Mouse (Mus musculus): ENCODE measurements around the gene Sntg2. TPM values are rescaled to one million over a fixed set of nuclear protein-coding genes. Genes with fewer than 3 reads are reported as not detected.
A peak's percentile ranks its signal among the peaks of the same experiment; 100 is the strongest.

Sntg2 gene
- polyA plus RNA-seq, 1 experiment from 2014 or later: 2.2 TPM

DNA sequence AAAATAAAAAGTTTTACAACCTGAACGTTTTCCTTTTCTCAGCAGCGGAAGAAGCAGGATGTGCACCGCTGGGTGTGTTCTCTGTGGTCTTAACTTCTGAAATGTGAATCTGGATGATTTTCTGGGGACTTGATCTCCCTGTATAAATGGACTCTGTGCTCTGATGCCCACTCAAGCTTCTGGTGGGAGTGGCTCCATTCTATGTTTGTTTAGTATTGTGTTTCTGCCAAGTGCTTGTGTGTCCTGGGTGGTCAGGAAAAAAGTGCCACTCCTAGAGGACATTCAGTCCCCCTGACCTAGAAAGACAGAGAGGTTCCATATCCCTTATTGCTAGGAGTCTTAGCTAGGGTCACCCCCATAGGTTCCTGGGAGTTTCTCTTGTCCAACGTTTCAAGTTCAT lies 240.7 kb downstream of the Sntg2 start, which contains the start of gene Tpo:
Gene Tpo, minus strand, starts transcription at position 101 of the 400 bp plus-strand sequence.
- no peaks in the 10 kb centered on the region for H3K9me3 ChIP-seq (ENCODE audit: control insufficient read depth, low read length)
- H3K36me3 ChIP-seq (ENCODE audit: control insufficient read depth, insufficient read depth, low read length): no peaks in the 10 kb centered on the region
- WGBS: 84% methylated on average over 4 of the region's 4 CpGs
- no peak within 1 kb of the TSS for H3K9ac ChIP-seq (ENCODE audit: low read length)
- H3K4me1 ChIP-seq (ENCODE audit: control insufficient read depth, insufficient read depth, low read length): no peaks in the 10 kb centered on the region
- H3K27ac ChIP-seq (replicated peaks; ENCODE audit: low read depth, low read length): no peak within 1 kb of the TSS
- no peaks in the 10 kb centered on the region for H3K27me3 ChIP-seq (ENCODE audit: control insufficient read depth, insufficient read depth, low read length)
- ATAC-seq (ENCODE audit: insufficient number of reproducible peaks, low FRiP score, low TSS enrichment, low read depth) (no peak), DNase-seq (ENCODE audit: low spot score) (no peak)
- no peak within 1 kb of the TSS for H3K4me2 ChIP-seq (ENCODE audit: low read depth, severe bottlenecking)
- no peak within 1 kb of the TSS for H3K4me3 ChIP-seq (ENCODE audit: low read depth, low read length)

DNA sequence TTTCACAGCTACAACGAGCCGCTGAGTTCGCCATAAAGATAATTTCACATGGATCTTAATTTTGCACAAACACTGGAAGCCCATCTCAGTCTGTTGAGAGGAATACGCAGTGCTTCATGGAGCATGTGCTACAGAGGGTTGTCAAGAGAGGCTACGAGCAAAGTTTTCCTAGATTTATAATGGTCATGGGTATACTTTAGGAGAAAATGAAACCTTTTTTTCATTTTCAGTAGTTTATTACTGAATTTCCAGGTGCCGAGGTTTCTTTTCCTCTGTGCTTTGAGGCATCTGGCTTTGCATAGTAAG lies 243.8 kb downstream of the Sntg2 start:
- Histone ChIP-seq H3K27ac (replicated peaks; ENCODE audit: low read depth, low read length) (no peak overlapping the region), H3K27me3 (ENCODE audit: control insufficient read depth, insufficient read depth, low read length) (no peaks in the 10 kb centered on the region), H3K36me3 (ENCODE audit: control insufficient read depth, insufficient read depth, low read length) (no peaks in the 10 kb centered on the region), H3K4me2 (ENCODE audit: low read depth, severe bottlenecking) (no peak overlapping the region), H3K4me1 (ENCODE audit: control insufficient read depth, insufficient read depth, low read length) (no peaks in the 10 kb centered on the region), H3K9ac (ENCODE audit: low read length) (no peak overlapping the region), H3K4me3 (ENCODE audit: low read depth, low read length) (no peak overlapping the region), H3K9me3 (ENCODE audit: control insufficient read depth, low read length) (no peaks in the 10 kb centered on the region)
- WGBS: 80% methylated on average over 6 of the region's 6 CpGs
- ATAC-seq (ENCODE audit: insufficient number of reproducible peaks, low FRiP score, low TSS enrichment, low read depth): no peak
- no peak for DNase-seq (ENCODE audit: low spot score)

DNA sequence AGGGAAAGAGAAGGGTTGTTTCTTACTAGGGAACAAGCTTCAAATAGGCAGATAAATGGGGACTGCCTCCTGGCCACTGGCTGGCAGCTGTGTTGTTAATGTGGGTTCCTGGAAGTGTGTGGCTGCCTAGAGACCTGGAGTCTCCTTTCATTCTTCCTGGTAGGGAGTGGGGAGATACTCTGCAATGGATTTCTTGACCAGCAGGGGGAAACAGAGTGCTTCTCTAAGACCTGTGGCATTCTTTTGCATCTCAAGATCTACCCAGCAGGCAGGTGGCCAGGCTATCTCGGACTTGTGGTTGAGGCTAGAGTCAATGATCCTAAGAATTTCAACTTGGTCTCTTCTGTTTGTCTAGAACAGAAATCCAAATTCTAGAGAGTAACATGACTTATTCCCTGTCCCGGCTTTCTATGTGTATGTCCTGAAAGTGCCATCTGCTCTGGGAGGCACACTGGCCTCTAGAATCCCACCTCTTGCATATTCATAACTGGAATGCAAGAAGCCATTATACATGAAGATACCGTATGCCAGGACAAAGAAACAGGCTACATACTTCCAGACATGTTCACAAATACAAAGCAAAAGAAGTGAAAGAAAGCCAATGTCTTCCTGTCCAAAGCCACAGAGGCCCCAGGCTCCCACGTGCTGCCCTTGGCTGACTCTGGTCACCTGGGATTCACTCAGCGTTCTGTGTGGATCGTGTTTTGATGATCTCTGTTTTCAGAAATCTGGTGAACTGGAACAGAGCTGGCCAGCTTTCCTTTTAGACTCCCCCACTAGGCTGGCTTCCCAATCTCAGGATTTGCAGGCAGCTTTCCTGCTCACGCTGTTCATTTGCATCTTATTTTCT lies 244.4 kb downstream of the Sntg2 start:
- no peaks in the 10 kb centered on the region for H3K36me3 ChIP-seq (ENCODE audit: control insufficient read depth, insufficient read depth, low read length)
- H3K4me1 ChIP-seq (ENCODE audit: control insufficient read depth, insufficient read depth, low read length): no peaks in the 10 kb centered on the region
- no peak overlapping the region for H3K27ac ChIP-seq (replicated peaks; ENCODE audit: low read depth, low read length)
- no peak overlapping the region for H3K4me3 ChIP-seq (ENCODE audit: low read depth, low read length)
- WGBS: 71% methylated on average over 7 of the region's 7 CpGs
- H3K9ac ChIP-seq (ENCODE audit: low read length): no peak overlapping the region
- peak; percentile 66 for DNase-seq (ENCODE audit: low spot score)
- H3K4me2 ChIP-seq (ENCODE audit: low read depth, severe bottlenecking): no peak overlapping the region
- H3K27me3 ChIP-seq (ENCODE audit: control insufficient read depth, insufficient read depth, low read length): no peaks in the 10 kb centered on the region
- no peaks in the 10 kb centered on the region for H3K9me3 ChIP-seq (ENCODE audit: control insufficient read depth, low read length)
- ATAC-seq (ENCODE audit: insufficient number of reproducible peaks, low FRiP score, low TSS enrichment, low read depth): no peak

Other genes with a start within 250 kb of the Sntg2 start
- not detected in 2 replicates for gene Tpo, start 240.8 kb downstream of the Sntg2 start, polyA plus RNA-seq (2014; fragmentation: Nextera tagmentation; extraction: Ambion mirVana)
- 25.8 and 27.0 TPM in 2 replicates for gene Tmem18, start 211.1 kb upstream of the Sntg2 start, polyA plus RNA-seq (2014; fragmentation: Nextera tagmentation; extraction: Ambion mirVana)

All from limb, embryonic 11.5 days (tissue).